ENCODE assay signal across 10 mouse cellular contexts in genomic region chr11:99430670-99431069, GRCm38 (mm10). TPM values are rescaled to one million over a fixed set of nuclear protein-coding genes. Genes with fewer than 3 reads are reported as not detected.
DNase-seq lines count a peak whose midpoint lies in the region; ATAC-seq lines count a peak whose summit lies in the region.
"Had no signal": no experiment of that assay in that cellular context is flagged by ENCODE, and none has a peak within 500 bp of the region (broad histone marks: within the 10 kb centered on the region; RNA-seq: fewer than 3 reads in every experiment).

No protein-coding gene starts in this region.

- no peak overlapping the region for H3K9ac ChIP-seq in midbrain, embryonic 14.5 days (replicated peaks; ENCODE audit: low read length)
- H3K9ac ChIP-seq: heart, embryonic 15.5 days had no signal

- no peak for ATAC-seq in midbrain, embryonic 14.5 days (ENCODE audit: low FRiP score, low TSS enrichment)
- ATAC-seq in activated CD4-positive, CD25-positive, alpha-beta regulatory T cell, adult 4 months: no peak

- H3K4me1 ChIP-seq in midbrain, embryonic 14.5 days (ENCODE audit: control insufficient read depth, insufficient read depth, low read length): peaks cover 5% of the 10 kb centered on the region; the same call in 1 of the 2 replicates
- H3K4me1 ChIP-seq in midbrain, embryonic 10.5 days: peaks cover 11% of the 10 kb centered on the region
- H3K4me1 ChIP-seq: heart, embryonic 15.5 days had no signal

- no peak overlapping the region for H3K4me2 ChIP-seq in midbrain, embryonic 14.5 days (ENCODE audit: low read length)
- H3K4me2 ChIP-seq: heart, embryonic 15.5 days had no signal

- H3K4me3 ChIP-seq in midbrain, embryonic 14.5 days (replicated peaks; ENCODE audit: low read depth, low read length): no peak overlapping the region
- no peak overlapping the region for H3K4me3 ChIP-seq in midbrain, embryonic 10.5 days
- H3K4me3 ChIP-seq: heart, embryonic 15.5 days had no signal

- no peaks in the 10 kb centered on the region for H3K27me3 ChIP-seq in midbrain, embryonic 14.5 days (ENCODE audit: control insufficient read depth, insufficient read depth, low read length)
- no peaks in the 10 kb centered on the region for H3K27me3 ChIP-seq in midbrain, embryonic 10.5 days (ENCODE audit: low read depth, poor library complexity, severe bottlenecking)
- H3K27me3 ChIP-seq: heart, embryonic 15.5 days had no signal

- DNase-seq in frontal cortex, adult 2 months (ENCODE audit: extremely low spot score in 1 of 2, low spot score in 1 of 2): peak; percentile 11 to 35
- no peak for DNase-seq in frontal cortex, postnatal 10 days (ENCODE audit: low spot score in 2 of 2)
- DNase-seq in midbrain, embryonic 14.5 days: peak; percentile 82
- DNase-seq in midbrain, embryonic 10.5 days (ENCODE audit: low spot score): no peak
- DNase-seq in cerebellum, postnatal 10 days: peak; percentile 70 to 74
- peak; percentile 75 for DNase-seq in retina, embryonic 14.5 days (ENCODE audit: low spot score)
- DNase-seq in gastrocnemius, adult 8-10 months (ENCODE audit: low spot score in 2 of 2): no peak

- no peaks in the 10 kb centered on the region for H3K9me3 ChIP-seq in midbrain, embryonic 14.5 days (ENCODE audit: control insufficient read depth, low read length)
- no peaks in the 10 kb centered on the region for H3K9me3 ChIP-seq in midbrain, embryonic 10.5 days (replicated peaks)
- H3K9me3 ChIP-seq: heart, embryonic 15.5 days had no signal

- no peaks in the 10 kb centered on the region for H3K36me3 ChIP-seq in midbrain, embryonic 14.5 days (ENCODE audit: control insufficient read depth, insufficient read depth, low read length)
- no peaks in the 10 kb centered on the region for H3K36me3 ChIP-seq in midbrain, embryonic 10.5 days
- H3K36me3 ChIP-seq: heart, embryonic 15.5 days had no signal

- WGBS in midbrain, embryonic 14.5 days: 41% methylated on average over 12 of the region's 12 CpGs
- 63% methylated on average over 12 of the region's 12 CpGs for WGBS in midbrain, embryonic 10.5 days

- no peak overlapping the region for H3K27ac ChIP-seq in midbrain, embryonic 14.5 days (replicated peaks; ENCODE audit: low read depth, low read length)
- no peak overlapping the region for H3K27ac ChIP-seq in midbrain, embryonic 10.5 days (replicated peaks)
- H3K27ac ChIP-seq: heart, embryonic 15.5 days; macrophage had no signal

RNA-seq across cellular contexts. Expression of gene Krt20, which starts 7.3 kb away (rescaled TPM):
- 0.08 TPM in 2 replicates for polyA plus RNA-seq in frontal cortex, adult 2 months (2012; rRNA removed)
- polyA plus RNA-seq in midbrain, embryonic 14.5 days (2014; fragmentation: Nextera tagmentation; extraction: Ambion mirVana): 0.11 TPM in 1 of 2 replicates, not detected in the other
- polyA plus RNA-seq in midbrain, embryonic 10.5 days (2016; fragmentation: Nextera tagmentation; extraction: Ambion mirVana): 0.65 and 0.68 TPM in 2 replicates
- under 1 TPM in 1 of 4 experiments, not detected in 3; 0.13 TPM for total RNA-seq in gastrocnemius, adult 8-10 months (2022)
- polyA plus RNA-seq in activated CD4-positive, CD25-positive, alpha-beta regulatory T cell, adult 4 months (2017; shearing (Covaris generic)): under 1 TPM in 1 of 2 experiments, not detected in 1; 0.17 TPM
- polyA plus RNA-seq: macrophage had no signal

RNA-seq across cellular contexts. Expression of gene Krt12, which starts 8.6 kb away (rescaled TPM):
- polyA plus RNA-seq in frontal cortex, adult 2 months (2012; rRNA removed): 6.7 and 9.7 TPM in 2 replicates
- not detected in 2 replicates for polyA plus RNA-seq in midbrain, embryonic 14.5 days (2014; fragmentation: Nextera tagmentation; extraction: Ambion mirVana)
- polyA plus RNA-seq in midbrain, embryonic 10.5 days (2016; fragmentation: Nextera tagmentation; extraction: Ambion mirVana): not detected in 2 replicates
- total RNA-seq in gastrocnemius, adult 8-10 months (2022): under 1 TPM in 1 of 4 experiments, not detected in 3; 0.17 TPM
- not detected for polyA plus RNA-seq in activated CD4-positive, CD25-positive, alpha-beta regulatory T cell, adult 4 months (2017; shearing (Covaris generic))
- polyA plus RNA-seq: heart, embryonic 15.5 days; macrophage had no signal

RNA-seq across cellular contexts. Expression of gene Krt10, which starts 41.5 kb away (rescaled TPM):
- 9.3 and 11.7 TPM in 2 replicates for polyA plus RNA-seq in frontal cortex, adult 2 months (2012; rRNA removed)
- polyA plus RNA-seq in midbrain, embryonic 14.5 days (2014; fragmentation: Nextera tagmentation; extraction: Ambion mirVana): 33.8 and 37.9 TPM in 2 replicates
- polyA plus RNA-seq in midbrain, embryonic 10.5 days (2016; fragmentation: Nextera tagmentation; extraction: Ambion mirVana): 24.0 and 27.6 TPM in 2 replicates
- 1 to 10 TPM; 3.5 to 4.4 (median 3.8) TPM for total RNA-seq in gastrocnemius, adult 8-10 months (2022)
- 1 to 10 TPM; 3.6 to 4.2 TPM for polyA plus RNA-seq in activated CD4-positive, CD25-positive, alpha-beta regulatory T cell, adult 4 months (2017; shearing (Covaris generic))

RNA-seq across cellular contexts. Expression of gene Krt28, which starts 56.0 kb away (rescaled TPM):
- 0.17 TPM in 1 of 2 replicates, not detected in the other for polyA plus RNA-seq in frontal cortex, adult 2 months (2012; rRNA removed)
- polyA plus RNA-seq in midbrain, embryonic 14.5 days (2014; fragmentation: Nextera tagmentation; extraction: Ambion mirVana): 0.17 and 0.26 TPM in 2 replicates
- 0.21 and 0.32 TPM in 2 replicates for polyA plus RNA-seq in midbrain, embryonic 10.5 days (2016; fragmentation: Nextera tagmentation; extraction: Ambion mirVana)
- not detected for total RNA-seq in gastrocnemius, adult 8-10 months (2022)
- polyA plus RNA-seq in activated CD4-positive, CD25-positive, alpha-beta regulatory T cell, adult 4 months (2017; shearing (Covaris generic)): not detected
- polyA plus RNA-seq: heart, embryonic 15.5 days; macrophage had no signal

Comparison
In these comparisons a context has a peak if more than half of its experiments do, and no peak if none do; other contexts are left out.
1. DNase-seq: peak in frontal cortex, adult 2 months (2 of 2), midbrain, embryonic 14.5 days (single experiment), cerebellum, postnatal 10 days (2 of 2) and retina, embryonic 14.5 days (single experiment); none in frontal cortex, postnatal 10 days (0 of 2), midbrain, embryonic 10.5 days (single experiment) and gastrocnemius, adult 8-10 months (0 of 2).